In the genomic region with DNA sequence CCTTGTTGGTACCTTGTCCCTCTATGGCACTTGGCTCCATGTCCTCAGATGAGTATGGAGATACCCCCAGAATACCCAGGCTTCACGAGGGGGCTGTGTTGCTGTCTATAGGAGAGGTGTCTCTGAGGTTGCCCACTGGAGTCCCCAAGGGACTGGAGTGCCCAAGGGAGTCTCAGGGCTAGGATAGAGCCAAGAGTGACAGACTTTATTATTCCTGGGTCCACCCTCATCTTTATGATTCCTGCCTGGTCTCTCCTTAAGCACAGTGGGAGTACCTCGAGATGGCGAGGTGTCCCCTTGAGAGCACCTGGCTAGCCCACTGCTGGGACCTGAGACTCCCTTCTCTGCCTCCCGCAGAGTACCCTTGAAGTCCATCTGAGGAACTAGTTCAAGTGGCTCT, we compare ENCODE assay signal across 12 mouse cellular contexts. TPM values are rescaled to one million over a fixed set of nuclear protein-coding genes. Genes with fewer than 3 reads are reported as not detected.
DNase-seq lines count a peak whose midpoint lies in the region; ATAC-seq and TF ChIP-seq lines count a peak whose summit lies in the region.
"Had no signal": no experiment of that assay in that cellular context is flagged by ENCODE, and none has a peak within 500 bp of the region (broad histone marks: within the 10 kb centered on the region; RNA-seq: fewer than 3 reads in every experiment).

No protein-coding gene starts in this region.

- WGBS in liver, adult 2 months: 87% methylated on average over 4 of the region's 4 CpGs
- 54% methylated on average over 4 of the region's 4 CpGs for WGBS in embryonic facial prominence, embryonic 15.5 days
- WGBS in hindbrain, postnatal 0 days: 87% methylated on average over 4 of the region's 4 CpGs

- H3K27me3 ChIP-seq in liver, adult 2 months (ENCODE audit: control insufficient read depth, insufficient read depth, low read length): no peaks in the 10 kb centered on the region
- H3K27me3 ChIP-seq in embryonic facial prominence, embryonic 15.5 days: no peaks in the 10 kb centered on the region
- H3K27me3 ChIP-seq in hindbrain, postnatal 0 days (ENCODE audit: insufficient read depth, low read length): no peaks in the 10 kb centered on the region
- H3K27me3 ChIP-seq in myocyte (ENCODE audit: control insufficient read depth, insufficient read depth, insufficient read length): peaks cover 3% of the 10 kb centered on the region

- no peak for ATAC-seq in embryonic facial prominence, embryonic 15.5 days (ENCODE audit: insufficient number of reproducible peaks, low FRiP score, low TSS enrichment, low read depth)
- no peak for ATAC-seq in hindbrain, postnatal 0 days

- no peaks in the 10 kb centered on the region for H3K4me1 ChIP-seq in liver, adult 2 months (ENCODE audit: control insufficient read depth, insufficient read depth, low read length)
- H3K4me1 ChIP-seq in embryonic facial prominence, embryonic 15.5 days: peaks cover 45% of the 10 kb centered on the region
- no peaks in the 10 kb centered on the region for H3K4me1 ChIP-seq in hindbrain, postnatal 0 days (ENCODE audit: insufficient read depth, low read length)

- no peaks in the 10 kb centered on the region for H3K9me3 ChIP-seq in embryonic facial prominence, embryonic 15.5 days (replicated peaks)
- H3K9me3 ChIP-seq in hindbrain, postnatal 0 days (ENCODE audit: low read length): no peaks in the 10 kb centered on the region

- intact Hi-C loops in left cerebral cortex, postnatal 14 days (cut with DNase I): loop anchor here (2.0 kb wide), 1 partner anchor 112 kb away; no protein-coding TSS in a partner anchor

- H3K36me3 ChIP-seq in liver, adult 2 months (ENCODE audit: control insufficient read depth, insufficient read depth, low read length): no peaks in the 10 kb centered on the region
- H3K36me3 ChIP-seq in embryonic facial prominence, embryonic 15.5 days: 0 out of 2 replicates have a peak, but pooled peaks cover 7% of the 10 kb centered on the region
- no peaks in the 10 kb centered on the region for H3K36me3 ChIP-seq in hindbrain, postnatal 0 days (ENCODE audit: insufficient read depth, low read length)
- no peaks in the 10 kb centered on the region for H3K36me3 ChIP-seq in myocyte (ENCODE audit: control insufficient read depth, insufficient read depth)

- no peak for DNase-seq in liver, adult 2 months (ENCODE audit: extremely low read depth, low read depth, low spot score)
- no peak for DNase-seq in liver
- no peak for DNase-seq in hindbrain, postnatal 0 days (ENCODE audit: low spot score)
- DNase-seq in left cerebral cortex, postnatal 14 days (ENCODE audit: low spot score in 2 of 2): no peak
- DNase-seq in layer of hippocampus, adult 11-12 months (ENCODE audit: low spot score): no peak
- DNase-seq: adrenal gland, postnatal 10 days; cerebellum, postnatal 36 days; kidney, adult 8-10 months had no signal

- peak overlapping the region; percentile 64 for H3K4me2 ChIP-seq in embryonic facial prominence, embryonic 15.5 days (replicated peaks)
- H3K4me2 ChIP-seq in hindbrain, postnatal 0 days (ENCODE audit: low read depth, low read length): peak overlapping the region; percentile 65; the same call in 1 of the 2 replicates
- H3K4me2 ChIP-seq in myocyte (ENCODE audit: low read depth): peak overlapping the region; percentile 60

- TF ChIP-seq POLR2A in liver, adult 2 months (IDR thresholded peaks at IDR 0.05; ENCODE audit: extremely low read depth, insufficient read depth, low read length): no peak
- no peak for TF ChIP-seq POLR2A in myocyte (IDR thresholded peaks at IDR 0.05; ENCODE audit: insufficient read length, low read depth)

- H3K79me2 ChIP-seq in liver, adult 2 months (ENCODE audit: control insufficient read depth, insufficient read depth, low read length): no peaks in the 10 kb centered on the region
- H3K79me2 ChIP-seq in myocyte (ENCODE audit: control insufficient read depth, insufficient read depth): no peaks in the 10 kb centered on the region

- no peak overlapping the region for H3ac ChIP-seq in myocyte (ENCODE audit: control insufficient read depth, insufficient read length)

- peak overlapping the region; percentile 53; the same call in 1 of the 2 replicates for H3K9ac ChIP-seq in liver, adult 2 months (ENCODE audit: low read depth, low read length)
- H3K9ac ChIP-seq in embryonic facial prominence, embryonic 15.5 days: peak overlapping the region; percentile 71
- H3K9ac ChIP-seq in hindbrain, postnatal 0 days (replicated peaks; ENCODE audit: low read length): no peak overlapping the region
- H3K9ac ChIP-seq: liver, embryonic 14.5 days had no signal

- H3K27ac ChIP-seq in liver, adult 2 months (replicated peaks; ENCODE audit: insufficient read depth, low read depth, low read length): no peak overlapping the region
- peak overlapping the region; percentile 83 for H3K27ac ChIP-seq in embryonic facial prominence, embryonic 15.5 days (replicated peaks)
- H3K27ac ChIP-seq in hindbrain, postnatal 0 days: no peak overlapping the region
- H3K27ac ChIP-seq: liver, embryonic 14.5 days had no signal

- TF ChIP-seq CTCF in liver, adult 2 months (IDR thresholded peaks at IDR 0.05; ENCODE audit: low read depth, low read length): no peak
- no peak for TF ChIP-seq CTCF in hindbrain, postnatal 0 days (IDR thresholded peaks at IDR 0.05; ENCODE audit: low read depth)

- H3K4me3 ChIP-seq in liver, adult 2 months (ENCODE audit: insufficient read depth, low read depth, low read length): no peak overlapping the region
- peak overlapping the region; percentile 66 for H3K4me3 ChIP-seq in embryonic facial prominence, embryonic 15.5 days (replicated peaks)
- H3K4me3 ChIP-seq in hindbrain, postnatal 0 days (ENCODE audit: low read length): 0 out of 2 replicates have a peak overlapping the region, but pooled peaks have one; percentile 2
- H3K4me3 ChIP-seq in myocyte: peak overlapping the region; percentile 7

TF ChIP-seq in myocyte, 11 proteins besides CTCF, POLR2A, EP300 and RAD21:
- no peak for TF ChIP-seq MYOD1 (IDR thresholded peaks at IDR 0.05; ENCODE audit: control insufficient read depth in 1 of 3, insufficient read length in 2 of 3, low read depth in 2 of 3)
- no peak for TF ChIP-seq TCF3 (IDR thresholded peaks at IDR 0.05; ENCODE audit: insufficient read length, low read depth)
- no peak for TF ChIP-seq MAX (IDR thresholded peaks at IDR 0.05; ENCODE audit: low read depth)
- TF ChIP-seq TCF12 (IDR thresholded peaks at IDR 0.05; ENCODE audit: insufficient read depth, poor library complexity, severe bottlenecking): no peak
- no peak for TF ChIP-seq MYOG (IDR thresholded peaks at IDR 0.05; ENCODE audit: control insufficient read depth in 1 of 3, insufficient read depth in 1 of 3, insufficient read length in 2 of 3, low read depth in 2 of 3)
- TF ChIP-seq SRF (IDR thresholded peaks at IDR 0.05; ENCODE audit: control insufficient read depth, insufficient read length, low read depth): no peak
- TF ChIP-seq USF1 (IDR thresholded peaks at IDR 0.05; ENCODE audit: low read depth): no peak

RNA-seq across cellular contexts. Expression of a gene that starts 1.0 kb away (rescaled TPM):
- total RNA-seq in liver, adult 2 months (2014; rRNA removed): 1.8 and 2.9 TPM in 2 replicates
- polyA plus RNA-seq in liver, adult 2 months (2012; rRNA removed): 3.2 and 3.6 TPM in 2 replicates
- polyA plus RNA-seq in embryonic facial prominence, embryonic 15.5 days (2015; fragmentation: Nextera tagmentation; extraction: Ambion mirVana): 390 and 438 TPM in 2 replicates
- total RNA-seq in hindbrain, postnatal 0 days (2014; rRNA removed): 30.3 and 37.8 TPM in 2 replicates
- polyA plus RNA-seq in hindbrain, postnatal 0 days (2015; fragmentation: Nextera tagmentation; extraction: Ambion mirVana): 20.3 and 22.2 TPM in 2 replicates
- polyA plus RNA-seq in myocyte (2012; fragmentation: generic; extraction: Trizol): 63.3 TPM
- total RNA-seq in left cerebral cortex, postnatal 14 days (2021): 10 to 100 TPM; 15.6 to 16.4 TPM
- total RNA-seq: MEL had no signal

RNA-seq across cellular contexts. Expression of a gene that starts 47.0 kb away (rescaled TPM):
- total RNA-seq in liver, adult 2 months (2014; rRNA removed): 335 and 349 TPM in 2 replicates
- 526 and 676 TPM in 2 replicates for polyA plus RNA-seq in liver, adult 2 months (2012; rRNA removed)
- polyA plus RNA-seq in embryonic facial prominence, embryonic 15.5 days (2015; fragmentation: Nextera tagmentation; extraction: Ambion mirVana): 0.14 TPM in 1 of 2 replicates, not detected in the other
- total RNA-seq in hindbrain, postnatal 0 days (2014; rRNA removed): 0.75 TPM in 1 of 2 replicates, not detected in the other
- polyA plus RNA-seq in hindbrain, postnatal 0 days (2015; fragmentation: Nextera tagmentation; extraction: Ambion mirVana): 0.14 TPM in 1 of 2 replicates, not detected in the other
- not detected for polyA plus RNA-seq in myocyte (2012; fragmentation: generic; extraction: Trizol)
- not detected for total RNA-seq in left cerebral cortex, postnatal 14 days (2021)
- total RNA-seq: MEL had no signal

Comparison
In these comparisons a context has a peak if more than half of its experiments do, and no peak if none do; other contexts are left out.
1. RNA of a gene that starts 47.0 kb away (polyA plus RNA-seq): 526 to 676 TPM in liver, adult 2 months; 0.14 TPM in hindbrain, postnatal 0 days, 0.14 TPM in embryonic facial prominence, embryonic 15.5 days and not detected in myocyte (single experiment); every median in the first group is over 100 times any median in the second.
2. Peak in every context shown above with its lines, with median percentiles within 50 percentile points of each other: H3K4me2 ChIP-seq.